Mouse (Mus musculus): ENCODE data around the gene Rps16.

DNA sequence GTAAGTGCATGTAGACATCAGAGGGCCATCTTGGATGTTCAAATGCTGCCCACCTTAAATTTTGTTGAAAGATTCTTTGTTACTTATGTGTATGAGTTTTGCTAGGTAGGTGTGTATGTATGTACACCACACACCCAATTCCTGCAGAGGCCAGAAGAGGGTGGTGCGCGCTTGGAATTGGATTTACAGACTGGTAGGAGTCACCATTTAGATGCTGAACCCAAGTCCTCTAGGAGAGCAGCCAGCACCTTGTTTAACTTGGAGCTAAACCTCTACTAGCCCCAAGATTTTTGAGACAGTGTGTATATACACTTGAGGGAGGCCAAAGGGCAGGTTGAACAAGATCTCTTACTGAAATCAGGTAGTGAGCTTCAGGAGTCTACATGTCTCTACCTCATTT is 2.8 kb downstream of the Rps16 start:
- TF ChIP-seq ZNF384 (IDR thresholded peaks at IDR 0.05; ENCODE audit: low read depth, low read length) (no peak), ZC3H11A (IDR thresholded peaks at IDR 0.05; ENCODE audit: borderline replicate concordance, low read depth, low read length) (no peak)
